Mouse (Mus musculus): ENCODE data around the gene Adcyap1r1. TPM values are rescaled to one million over a fixed set of nuclear protein-coding genes. Genes with fewer than 3 reads are reported as not detected.

Adcyap1r1 gene
- polyA plus RNA-seq, 1 experiment, result not detected

GRCm38 (mm10) chr6:55506519-55506918 is 54.7 kb downstream of the Adcyap1r1 start:
- no peak for TF ChIP-seq GATA1 (IDR thresholded peaks at IDR 0.05; ENCODE audit: low read length)

- no peak for TF ChIP-seq GATA1 (IDR thresholded peaks at IDR 0.05; ENCODE audit: low read length)
These were observed 57.5 kb downstream of the Adcyap1r1 start for GRCm38 (mm10) chr6:55509130-55509870.

- TF ChIP-seq GATA1 (IDR thresholded peaks at IDR 0.05; ENCODE audit: low read length), result no peak
These were observed 59.7 kb downstream of the Adcyap1r1 start for GRCm38 (mm10) chr6:55511212-55512065.

- no peak for TF ChIP-seq GATA1 (IDR thresholded peaks at IDR 0.05; ENCODE audit: low read length)
These were observed 60.4 kb downstream of the Adcyap1r1 start for GRCm38 (mm10) chr6:55512066-55512703.

GRCm38 (mm10) chr6:55513477-55513876 is 61.7 kb downstream of the Adcyap1r1 start:
- TF ChIP-seq GATA1 (IDR thresholded peaks at IDR 0.05; ENCODE audit: low read length), result no peak

GRCm38 (mm10) chr6:55519605-55520201 is 67.9 kb downstream of the Adcyap1r1 start:
- no peak for TF ChIP-seq GATA1 (IDR thresholded peaks at IDR 0.05; ENCODE audit: low read length)

- no peak for TF ChIP-seq GATA1 (IDR thresholded peaks at IDR 0.05; ENCODE audit: low read length)
These were observed 68.7 kb downstream of the Adcyap1r1 start for GRCm38 (mm10) chr6:55520237-55521095.

GRCm38 (mm10) chr6:55536469-55536868 is 84.7 kb downstream of the Adcyap1r1 start:
- no peak for TF ChIP-seq GATA1 (IDR thresholded peaks at IDR 0.05; ENCODE audit: low read length)

- TF ChIP-seq GATA1 (IDR thresholded peaks at IDR 0.05; ENCODE audit: low read length), result no peak
These were observed 87.4 kb downstream of the Adcyap1r1 start for GRCm38 (mm10) chr6:55539196-55539595.

- TF ChIP-seq GATA1 (IDR thresholded peaks at IDR 0.05; ENCODE audit: low read length), result no peak
These were observed 90.6 kb downstream of the Adcyap1r1 start for GRCm38 (mm10) chr6:55542359-55542758.

GRCm38 (mm10) chr6:55543345-55543744 is 91.6 kb downstream of the Adcyap1r1 start:
- TF ChIP-seq GATA1 (IDR thresholded peaks at IDR 0.05; ENCODE audit: low read length), result no peak

GRCm38 (mm10) chr6:55549211-55549610 is 97.4 kb downstream of the Adcyap1r1 start:
- no peak for TF ChIP-seq GATA1 (IDR thresholded peaks at IDR 0.05; ENCODE audit: low read length)

GRCm38 (mm10) chr6:55550926-55551325 is 99.1 kb downstream of the Adcyap1r1 start:
- no peak for TF ChIP-seq GATA1 (IDR thresholded peaks at IDR 0.05; ENCODE audit: low read length)

Other genes starting within 250 kb of the Adcyap1r1 start
- not detected in 2 replicates for gene Mindy4, start 248.6 kb upstream of the Adcyap1r1 start, polyA plus RNA-seq (2012)
- gene Aqp1, start 115.5 kb upstream of the Adcyap1r1 start, polyA plus RNA-seq (2012), result not detected in 2 replicates
- not detected in 2 replicates for gene Ghrhr, start 75.7 kb upstream of the Adcyap1r1 start, polyA plus RNA-seq (2012)
- gene Neurod6, start 229.3 kb downstream of the Adcyap1r1 start, polyA plus RNA-seq (2012), result not detected in 2 replicates